13 mouse cellular contexts compared by ENCODE assay signal in the genomic region with DNA sequence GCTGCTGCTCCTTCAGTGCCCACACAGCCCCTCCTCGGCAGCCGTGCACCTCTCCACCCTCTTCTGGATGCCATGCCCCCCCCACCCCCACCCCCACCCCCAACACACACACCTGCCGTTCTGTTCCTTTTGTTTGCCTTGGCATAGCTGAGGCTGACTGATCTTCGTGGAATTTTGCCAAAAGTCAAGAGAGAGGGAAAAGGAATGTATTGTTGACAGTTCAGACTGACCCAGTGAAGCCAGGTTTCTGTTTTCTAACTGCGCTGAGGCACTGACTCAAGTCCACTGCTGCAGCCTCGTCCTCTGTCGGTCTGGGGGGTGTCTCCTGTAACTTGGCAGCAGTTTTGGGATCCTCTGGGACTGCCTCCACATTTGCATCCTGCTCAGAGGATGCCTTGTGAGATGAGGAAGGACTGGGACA. TPM values are rescaled to one million over a fixed set of nuclear protein-coding genes. Genes with fewer than 3 reads are reported as not detected.
A peak's percentile ranks its signal among the peaks of the same experiment; 100 is the strongest.
DNase-seq lines count a peak whose midpoint lies in the region; ATAC-seq and TF ChIP-seq lines count a peak whose summit lies in the region.
"Had no signal": no experiment of that assay in that cellular context is flagged by ENCODE, and none has a peak within 500 bp of the region (broad histone marks: within the 10 kb centered on the region; RNA-seq: fewer than 3 reads in every experiment).

No protein-coding gene starts in this region.

- peaks cover 40% of the 10 kb centered on the region for H3K36me3 ChIP-seq in heart, embryonic 12.5 days
- peaks cover 82% of the 10 kb centered on the region for H3K36me3 ChIP-seq in midbrain, embryonic 14.5 days (ENCODE audit: control insufficient read depth, insufficient read depth, low read length)
- H3K36me3 ChIP-seq in midbrain, embryonic 10.5 days = peaks cover 47% of the 10 kb centered on the region
- H3K36me3 ChIP-seq in hindbrain, postnatal 0 days (ENCODE audit: insufficient read depth, low read length) = peaks cover 27% of the 10 kb centered on the region
- H3K36me3 ChIP-seq in stomach, embryonic 14.5 days (ENCODE audit: control insufficient read depth, insufficient read depth, low read length) = peaks cover 12% of the 10 kb centered on the region; the same call in 1 of the 2 replicates

- peaks cover 21% of the 10 kb centered on the region for H3K4me1 ChIP-seq in heart, embryonic 12.5 days (replicated peaks)
- 0 out of 2 replicates have a peak, but pooled peaks cover 9% of the 10 kb centered on the region for H3K4me1 ChIP-seq in midbrain, embryonic 14.5 days (ENCODE audit: control insufficient read depth, insufficient read depth, low read length)
- H3K4me1 ChIP-seq in midbrain, embryonic 10.5 days = peaks cover 20% of the 10 kb centered on the region
- peaks cover 6% of the 10 kb centered on the region for H3K4me1 ChIP-seq in hindbrain, postnatal 0 days (ENCODE audit: insufficient read depth, low read length)
- H3K4me1 ChIP-seq in stomach, embryonic 14.5 days (ENCODE audit: control insufficient read depth, insufficient read depth, low read length) = peaks cover 16% of the 10 kb centered on the region

- DNase-seq in heart, postnatal 14 days = no peak
- peak; percentile 53 for DNase-seq in midbrain, embryonic 14.5 days
- DNase-seq in midbrain, embryonic 10.5 days (ENCODE audit: low spot score) = no peak
- peak; percentile 54 for DNase-seq in hindbrain, postnatal 0 days (ENCODE audit: low spot score)
- no peak for DNase-seq in testis, postnatal 10 days (ENCODE audit: low spot score)
- no peak for DNase-seq in thymus, postnatal 10 days (ENCODE audit: low spot score in 2 of 2)
- DNase-seq: adrenal gland, adult 2 months; gastrocnemius, postnatal 10 days; kidney, adult 11 months had no signal

- peaks cover 49% of the 10 kb centered on the region for H3K27me3 ChIP-seq in heart, embryonic 12.5 days (replicated peaks)
- H3K27me3 ChIP-seq in midbrain, embryonic 14.5 days (ENCODE audit: control insufficient read depth, insufficient read depth, low read length) = peaks cover 33% of the 10 kb centered on the region
- peaks cover 46% of the 10 kb centered on the region for H3K27me3 ChIP-seq in midbrain, embryonic 10.5 days (ENCODE audit: low read depth, poor library complexity, severe bottlenecking)
- H3K27me3 ChIP-seq in hindbrain, postnatal 0 days (ENCODE audit: insufficient read depth, low read length) = no peaks in the 10 kb centered on the region
- H3K27me3 ChIP-seq in stomach, embryonic 14.5 days (ENCODE audit: control insufficient read depth, insufficient read depth, low read length) = peaks cover 32% of the 10 kb centered on the region

- no peak for TF ChIP-seq CTCF in hindbrain, postnatal 0 days (IDR thresholded peaks at IDR 0.05; ENCODE audit: low read depth)

- no peaks in the 10 kb centered on the region for H3K9me3 ChIP-seq in heart, embryonic 12.5 days (replicated peaks)
- H3K9me3 ChIP-seq in midbrain, embryonic 14.5 days (ENCODE audit: control insufficient read depth, low read length) = no peaks in the 10 kb centered on the region
- H3K9me3 ChIP-seq in midbrain, embryonic 10.5 days (replicated peaks) = no peaks in the 10 kb centered on the region
- H3K9me3 ChIP-seq in hindbrain, postnatal 0 days (ENCODE audit: low read length) = no peaks in the 10 kb centered on the region
- no peaks in the 10 kb centered on the region for H3K9me3 ChIP-seq in stomach, embryonic 14.5 days (ENCODE audit: control insufficient read depth, low read depth, low read length)
- H3K9me3 ChIP-seq: embryonic facial prominence, embryonic 13.5 days had no signal

- H3K27ac ChIP-seq in heart, embryonic 12.5 days (ENCODE audit: poor library complexity, severe bottlenecking) = no peak overlapping the region
- H3K27ac ChIP-seq in midbrain, embryonic 14.5 days (replicated peaks; ENCODE audit: low read depth, low read length) = 0 out of 2 replicates have a peak overlapping the region, but pooled peaks have one; percentile 33
- H3K27ac ChIP-seq in midbrain, embryonic 10.5 days (replicated peaks) = no peak overlapping the region
- H3K27ac ChIP-seq in hindbrain, postnatal 0 days = peak overlapping the region; percentile 60; the same call in 1 of the 2 replicates
- H3K27ac ChIP-seq in stomach, embryonic 14.5 days (ENCODE audit: low read length) = no peak overlapping the region
- H3K27ac ChIP-seq: embryonic facial prominence, embryonic 13.5 days had no signal

- H3K9ac ChIP-seq in heart, embryonic 12.5 days = peak overlapping the region; percentile 20; the same call in 1 of the 2 replicates
- H3K9ac ChIP-seq in midbrain, embryonic 14.5 days (replicated peaks; ENCODE audit: low read length) = no peak overlapping the region
- no peak overlapping the region for H3K9ac ChIP-seq in hindbrain, postnatal 0 days (replicated peaks; ENCODE audit: low read length)
- H3K9ac ChIP-seq in stomach, embryonic 14.5 days (replicated peaks; ENCODE audit: low read depth, low read length) = no peak overlapping the region
- H3K9ac ChIP-seq: embryonic facial prominence, embryonic 13.5 days had no signal

- intact Hi-C loops in heart, postnatal 14 days (cut with DNase I) = no loop called here

- no peak for ATAC-seq in heart, embryonic 12.5 days (ENCODE audit: insufficient number of reproducible peaks, low FRiP score)
- ATAC-seq in midbrain, embryonic 14.5 days (ENCODE audit: low FRiP score, low TSS enrichment) = no peak
- ATAC-seq in hindbrain, postnatal 0 days = no peak
- peak; percentile 68 for ATAC-seq in stomach, embryonic 14.5 days (ENCODE audit: insufficient number of reproducible peaks, insufficient read depth, low FRiP score, low read depth)

- H3K4me2 ChIP-seq in heart, embryonic 12.5 days = no peak overlapping the region; the same call in 1 of the 2 replicates
- no peak overlapping the region for H3K4me2 ChIP-seq in midbrain, embryonic 14.5 days (ENCODE audit: low read length)
- no peak overlapping the region for H3K4me2 ChIP-seq in hindbrain, postnatal 0 days (ENCODE audit: low read depth, low read length)
- H3K4me2 ChIP-seq in stomach, embryonic 14.5 days (replicated peaks; ENCODE audit: low read depth, low read length) = no peak overlapping the region
- H3K4me2 ChIP-seq: embryonic facial prominence, embryonic 13.5 days had no signal

- no peak overlapping the region for H3K4me3 ChIP-seq in heart, embryonic 12.5 days
- no peak overlapping the region for H3K4me3 ChIP-seq in midbrain, embryonic 14.5 days (replicated peaks; ENCODE audit: low read depth, low read length)
- H3K4me3 ChIP-seq in midbrain, embryonic 10.5 days = no peak overlapping the region
- no peak overlapping the region for H3K4me3 ChIP-seq in hindbrain, postnatal 0 days (ENCODE audit: low read length)
- H3K4me3 ChIP-seq in stomach, embryonic 14.5 days (ENCODE audit: low read depth, low read length) = no peak overlapping the region
- H3K4me3 ChIP-seq: embryonic facial prominence, embryonic 13.5 days had no signal

- WGBS in heart, embryonic 12.5 days = 40% methylated on average over 7 of the region's 7 CpGs
- 47% methylated on average over 7 of the region's 7 CpGs for WGBS in midbrain, embryonic 14.5 days
- WGBS in midbrain, embryonic 10.5 days = 66% methylated on average over 7 of the region's 7 CpGs
- WGBS in hindbrain, postnatal 0 days = 17% methylated on average over 7 of the region's 7 CpGs
- WGBS in stomach, embryonic 14.5 days = 30% methylated on average over 7 of the region's 7 CpGs

RNA-seq across cellular contexts. Expression of a gene that starts 19.3 kb away (rescaled TPM):
- polyA plus RNA-seq in heart, embryonic 12.5 days (2016; fragmentation: Nextera tagmentation; extraction: Ambion mirVana) = 0.03 TPM in 1 of 2 replicates, not detected in the other
- 10 to 100 TPM; 12.2 to 12.3 TPM for total RNA-seq in heart, postnatal 14 days (2021)
- polyA plus RNA-seq in midbrain, embryonic 14.5 days (2014; fragmentation: Nextera tagmentation; extraction: Ambion mirVana) = 8.1 and 13.1 TPM in 2 replicates
- 0.10 and 0.19 TPM in 2 replicates for polyA plus RNA-seq in midbrain, embryonic 10.5 days (2016; fragmentation: Nextera tagmentation; extraction: Ambion mirVana)
- total RNA-seq in hindbrain, postnatal 0 days (2014; rRNA removed) = 229 and 238 TPM in 2 replicates
- 4.1 and 4.9 TPM in 2 replicates for polyA plus RNA-seq in hindbrain, postnatal 0 days (2015; fragmentation: Nextera tagmentation; extraction: Ambion mirVana)
- polyA plus RNA-seq in stomach, embryonic 14.5 days (2014; fragmentation: Nextera tagmentation; extraction: Ambion mirVana) = 0.27 and 0.56 TPM in 2 replicates

RNA-seq across cellular contexts. Expression of a gene that starts 24.3 kb away (rescaled TPM):
- 119 and 124 TPM in 2 replicates for polyA plus RNA-seq in heart, embryonic 12.5 days (2016; fragmentation: Nextera tagmentation; extraction: Ambion mirVana)
- 10 to 100 TPM; 47.3 to 50.0 TPM for total RNA-seq in heart, postnatal 14 days (2021)
- 67.7 and 71.7 TPM in 2 replicates for polyA plus RNA-seq in midbrain, embryonic 14.5 days (2014; fragmentation: Nextera tagmentation; extraction: Ambion mirVana)
- 197 and 208 TPM in 2 replicates for polyA plus RNA-seq in midbrain, embryonic 10.5 days (2016; fragmentation: Nextera tagmentation; extraction: Ambion mirVana)
- 113 and 129 TPM in 2 replicates for total RNA-seq in hindbrain, postnatal 0 days (2014; rRNA removed)
- 105 and 107 TPM in 2 replicates for polyA plus RNA-seq in hindbrain, postnatal 0 days (2015; fragmentation: Nextera tagmentation; extraction: Ambion mirVana)
- polyA plus RNA-seq in stomach, embryonic 14.5 days (2014; fragmentation: Nextera tagmentation; extraction: Ambion mirVana) = 124 and 141 TPM in 2 replicates

RNA-seq across cellular contexts. Expression of a gene that starts 26.5 kb away (rescaled TPM):
- polyA plus RNA-seq in heart, embryonic 12.5 days (2016; fragmentation: Nextera tagmentation; extraction: Ambion mirVana) = 52.2 and 52.4 TPM in 2 replicates
- 10 to 100 TPM; 29.3 to 34.8 TPM for total RNA-seq in heart, postnatal 14 days (2021)
- polyA plus RNA-seq in midbrain, embryonic 14.5 days (2014; fragmentation: Nextera tagmentation; extraction: Ambion mirVana) = 82.1 and 82.7 TPM in 2 replicates
- polyA plus RNA-seq in midbrain, embryonic 10.5 days (2016; fragmentation: Nextera tagmentation; extraction: Ambion mirVana) = 62.3 and 83.0 TPM in 2 replicates
- total RNA-seq in hindbrain, postnatal 0 days (2014; rRNA removed) = 118 and 119 TPM in 2 replicates
- polyA plus RNA-seq in hindbrain, postnatal 0 days (2015; fragmentation: Nextera tagmentation; extraction: Ambion mirVana) = 128 and 129 TPM in 2 replicates
- polyA plus RNA-seq in stomach, embryonic 14.5 days (2014; fragmentation: Nextera tagmentation; extraction: Ambion mirVana) = 47.8 and 52.7 TPM in 2 replicates

RNA-seq across cellular contexts. Expression of a gene that starts 31.1 kb away (rescaled TPM):
- 1,080 and 1,140 TPM in 2 replicates for polyA plus RNA-seq in heart, embryonic 12.5 days (2016; fragmentation: Nextera tagmentation; extraction: Ambion mirVana)
- 100 to 1,000 TPM in 1 of 2 experiments, 10 to 100 TPM in 1; 92.4 to 113 TPM for total RNA-seq in heart, postnatal 14 days (2021)
- 1,072 and 1,231 TPM in 2 replicates for polyA plus RNA-seq in midbrain, embryonic 14.5 days (2014; fragmentation: Nextera tagmentation; extraction: Ambion mirVana)
- polyA plus RNA-seq in midbrain, embryonic 10.5 days (2016; fragmentation: Nextera tagmentation; extraction: Ambion mirVana) = 2,811 and 2,916 TPM in 2 replicates
- total RNA-seq in hindbrain, postnatal 0 days (2014; rRNA removed) = 483 and 524 TPM in 2 replicates
- 519 and 563 TPM in 2 replicates for polyA plus RNA-seq in hindbrain, postnatal 0 days (2015; fragmentation: Nextera tagmentation; extraction: Ambion mirVana)
- polyA plus RNA-seq in stomach, embryonic 14.5 days (2014; fragmentation: Nextera tagmentation; extraction: Ambion mirVana) = 1,788 and 1,817 TPM in 2 replicates

RNA-seq across cellular contexts. Expression of a gene that starts 34.4 kb away (rescaled TPM):
- polyA plus RNA-seq in heart, embryonic 12.5 days (2016; fragmentation: Nextera tagmentation; extraction: Ambion mirVana) = 0.10 and 0.28 TPM in 2 replicates
- 1 to 10 TPM; 1.6 TPM for total RNA-seq in heart, postnatal 14 days (2021)
- 11.8 and 17.4 TPM in 2 replicates for polyA plus RNA-seq in midbrain, embryonic 14.5 days (2014; fragmentation: Nextera tagmentation; extraction: Ambion mirVana)
- polyA plus RNA-seq in midbrain, embryonic 10.5 days (2016; fragmentation: Nextera tagmentation; extraction: Ambion mirVana) = 1.3 and 1.7 TPM in 2 replicates
- 78.3 and 80.1 TPM in 2 replicates for total RNA-seq in hindbrain, postnatal 0 days (2014; rRNA removed)
- polyA plus RNA-seq in hindbrain, postnatal 0 days (2015; fragmentation: Nextera tagmentation; extraction: Ambion mirVana) = 6.7 and 7.0 TPM in 2 replicates
- polyA plus RNA-seq in stomach, embryonic 14.5 days (2014; fragmentation: Nextera tagmentation; extraction: Ambion mirVana) = 2.0 and 2.3 TPM in 2 replicates
- total RNA-seq: megakaryocyte-erythroid progenitor cell, adult 5-6 weeks had no signal

Comparison
In these comparisons a context has a peak if more than half of its experiments do, and no peak if none do; other contexts are left out.
1. H3K27ac ChIP-seq: peak in midbrain, embryonic 14.5 days (single experiment) and hindbrain, postnatal 0 days (single experiment); none in heart, embryonic 12.5 days (single experiment), midbrain, embryonic 10.5 days (single experiment) and stomach, embryonic 14.5 days (single experiment).
2. DNase-seq: peak in midbrain, embryonic 14.5 days (single experiment) and hindbrain, postnatal 0 days (single experiment); none in heart, postnatal 14 days (0 of 2), midbrain, embryonic 10.5 days (single experiment), testis, postnatal 10 days (single experiment) and thymus, postnatal 10 days (0 of 2).